Mouse (Mus musculus) heart, adult 9 months (tissue): ENCODE measurements at regions not wholly inside any gene's neighbourhood (a gene's known extent, or its start where the extent isn't known, plus 50 kb on each side); places are given as distances from the start of the nearest gene placed in this dataset.

ENCODE experiments used
- DNase-seq, 2 experiments: peaks; one replicate each; pipeline ENCODE4 v3.0.0; 2022; ENCODE audit warnings: low spot score in 2 of 2

GRCm38 (mm10) chr11:112098161-112098560, 683.9 kb upstream of the Sox9 start:
- DNase-seq: no peak

- DNase-seq: no peak
Measured at GRCm38 (mm10) chr11:112103252-112103651, 678.8 kb upstream of the Sox9 start.

- DNase-seq: no peak
Measured at GRCm38 (mm10) chr11:112106891-112107290, 675.1 kb upstream of the Sox9 start.

- DNase-seq: no peak
Measured at GRCm38 (mm10) chr11:112107314-112107713, 674.7 kb upstream of the Sox9 start.

GRCm38 (mm10) chr11:112121026-112121425, 661.0 kb upstream of the Sox9 start:
- no peak for DNase-seq

- no peak for DNase-seq
Measured at GRCm38 (mm10) chr11:112121831-112122230, 660.2 kb upstream of the Sox9 start.

- DNase-seq: no peak
Measured at GRCm38 (mm10) chr11:112125249-112125933, 656.6 kb upstream of the Sox9 start.

GRCm38 (mm10) chr11:112130090-112130489, 651.9 kb upstream of the Sox9 start:
- DNase-seq: no peak

- no peak for DNase-seq
Measured at GRCm38 (mm10) chr11:112137401-112138020, 644.5 kb upstream of the Sox9 start.

- DNase-seq: no peak
Measured at GRCm38 (mm10) chr11:112140058-112140457, 642.0 kb upstream of the Sox9 start.

- DNase-seq: no peak
Measured at GRCm38 (mm10) chr11:112140495-112140894, 641.5 kb upstream of the Sox9 start.

GRCm38 (mm10) chr11:112140912-112141311, 641.1 kb upstream of the Sox9 start:
- DNase-seq: no peak

GRCm38 (mm10) chr11:112152051-112152450, 630.0 kb upstream of the Sox9 start:
- DNase-seq: no peak

GRCm38 (mm10) chr11:112153198-112153597, 628.8 kb upstream of the Sox9 start:
- no peak for DNase-seq

GRCm38 (mm10) chr11:112154712-112155319, 627.2 kb upstream of the Sox9 start:
- no peak for DNase-seq

GRCm38 (mm10) chr11:112155339-112155955, 626.6 kb upstream of the Sox9 start:
- DNase-seq: no peak

- DNase-seq: no peak
Measured at GRCm38 (mm10) chr11:112163681-112164265, 618.3 kb upstream of the Sox9 start.

GRCm38 (mm10) chr11:112173585-112173984, 608.4 kb upstream of the Sox9 start:
- DNase-seq: no peak

GRCm38 (mm10) chr11:112175302-112175701, 606.7 kb upstream of the Sox9 start:
- DNase-seq: no peak

GRCm38 (mm10) chr11:112180666-112181065, 601.4 kb upstream of the Sox9 start:
- DNase-seq: no peak

- DNase-seq: no peak
Measured at GRCm38 (mm10) chr11:112197620-112198268, 584.3 kb upstream of the Sox9 start.

GRCm38 (mm10) chr11:112204561-112204960, 577.5 kb upstream of the Sox9 start:
- no peak for DNase-seq
